Mouse (Mus musculus) kidney, adult 9 months (tissue): ENCODE data around the gene Fut2.

Source experiments
- DNase-seq: peaks from one replicate; pipeline ENCODE4 v3.0.0; 2022

Fut2 gene

GRCm38 (mm10) chr7:45635711-45636688, 30.2 kb downstream of the Fut2 start:
- no peak for DNase-seq

DNA sequence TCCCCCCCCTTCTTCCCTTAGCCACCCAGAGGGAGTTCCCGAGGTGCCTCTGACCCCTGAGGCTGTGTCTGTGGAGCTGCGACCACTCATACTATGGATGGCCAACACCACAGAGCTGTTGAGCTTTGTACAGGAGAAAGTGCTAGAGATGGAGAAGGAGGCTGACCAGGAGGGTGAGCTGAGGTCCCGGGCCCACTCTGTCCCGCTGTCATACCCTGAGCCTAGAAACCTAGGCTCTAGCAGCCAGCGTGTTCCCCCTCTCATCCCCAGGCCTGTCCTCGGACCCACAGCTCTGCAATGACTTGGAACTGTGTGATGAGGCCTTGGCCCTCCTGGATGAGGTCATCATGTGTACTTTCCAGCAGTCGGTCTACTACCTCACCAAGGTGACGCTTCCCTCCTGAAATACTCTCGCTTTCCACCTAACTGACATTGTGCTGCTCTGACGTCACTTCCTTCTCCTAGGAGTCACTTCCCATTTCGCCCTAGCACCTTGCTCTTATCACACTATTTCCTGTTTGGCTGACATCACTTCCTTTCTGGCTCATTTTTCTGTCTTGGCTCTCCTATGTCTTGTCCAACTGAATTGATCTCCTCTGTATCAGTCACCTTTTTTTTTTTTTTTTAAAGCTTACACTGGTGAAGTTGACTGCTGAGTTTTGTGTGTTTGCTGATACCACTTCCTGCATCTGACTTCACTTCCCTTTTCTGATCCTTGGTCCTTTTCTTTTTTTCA, 31.1 kb downstream of the Fut2 start:
- peak; percentile 63 for DNase-seq

- no peak for DNase-seq
Measured at GRCm38 (mm10) chr7:45632499-45632898, 33.7 kb downstream of the Fut2 start.

GRCm38 (mm10) chr7:45630064-45630907, 35.9 kb downstream of the Fut2 start:
- no peak for DNase-seq

GRCm38 (mm10) chr7:45628364-45629294, 37.6 kb downstream of the Fut2 start:
- DNase-seq = peak; percentile 86

DNA sequence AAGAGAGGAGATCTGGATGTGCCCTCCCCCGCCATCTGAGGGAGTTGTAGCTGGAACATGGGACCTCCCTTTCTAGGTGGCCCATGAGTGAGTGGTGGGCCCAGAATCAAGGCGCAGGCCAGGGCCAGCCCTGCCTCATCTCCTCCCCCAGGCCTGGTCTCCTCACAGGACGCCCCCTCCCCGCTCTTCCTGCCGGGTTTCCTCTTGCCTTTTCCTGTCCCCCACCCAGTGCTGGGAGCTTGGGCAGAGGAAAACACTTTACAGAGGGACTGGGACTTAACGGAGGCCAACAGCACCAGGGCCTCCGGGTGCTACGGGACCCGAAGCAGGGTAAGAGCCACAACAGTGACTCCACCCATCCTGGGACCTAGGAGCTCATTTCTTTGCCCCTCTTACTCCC, 38.9 kb downstream of the Fut2 start, which contains the start of gene Rasip1:
TSS of gene Rasip1 (plus strand) at position 228 of the 400 bp plus-strand sequence.
- DNase-seq = peak; percentile 68

GRCm38 (mm10) chr7:45626571-45627076, 39.6 kb downstream of the Fut2 start:
- no peak for DNase-seq

DNA sequence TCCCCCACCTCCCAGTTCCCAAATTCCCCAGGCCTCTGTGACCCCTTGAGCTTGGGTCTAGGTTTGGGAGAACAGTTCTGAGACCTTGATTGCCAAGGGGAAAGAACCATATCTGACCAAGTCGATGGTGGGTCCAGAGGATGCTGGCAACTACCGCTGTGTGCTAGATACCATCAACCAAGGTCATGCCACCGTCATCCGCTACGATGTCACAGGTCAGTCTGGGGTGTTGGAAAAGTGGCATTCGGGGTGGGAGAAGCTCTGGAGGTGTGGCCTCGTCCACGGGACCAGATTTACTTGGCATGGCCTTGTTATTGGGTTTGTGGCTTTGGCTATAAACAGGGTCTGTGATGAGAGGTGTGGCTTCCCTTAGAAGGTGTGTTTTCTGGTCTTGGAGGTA, 40.7 kb downstream of the Fut2 start:
- no peak for DNase-seq

- DNase-seq = no peak
Measured at GRCm38 (mm10) chr7:45624718-45625117, 41.5 kb downstream of the Fut2 start.

DNA sequence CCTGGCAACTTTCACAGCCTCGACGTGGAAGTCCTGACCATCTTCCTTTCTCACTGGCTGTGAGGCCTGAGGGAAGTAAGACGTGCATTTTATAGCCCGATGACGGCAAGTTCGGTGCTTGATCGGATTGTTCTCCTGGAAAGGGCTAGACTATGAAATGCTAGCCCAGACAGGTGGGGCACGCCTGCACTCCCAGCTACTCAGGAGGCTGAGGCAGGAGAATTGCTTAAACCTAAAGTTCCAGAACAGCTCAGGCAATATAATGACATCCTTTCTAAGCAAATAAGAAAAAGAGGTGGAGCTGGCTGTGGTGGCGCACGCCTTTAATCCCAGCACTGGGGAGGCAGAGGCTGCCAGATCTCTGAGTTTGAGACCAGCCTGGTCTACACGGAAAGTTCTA, 42.7 kb downstream of the Fut2 start:
- no peak for DNase-seq

GRCm38 (mm10) chr7:45621443-45621842, 44.8 kb downstream of the Fut2 start, which contains the start of gene Izumo1:
TSS of gene Izumo1 (plus strand) at chr7:45621811.
- DNase-seq = no peak

GRCm38 (mm10) chr7:45619592-45619991, 46.6 kb downstream of the Fut2 start:
- DNase-seq = no peak

- no peak for DNase-seq
Measured at GRCm38 (mm10) chr7:45618316-45618715, 47.9 kb downstream of the Fut2 start.

DNA sequence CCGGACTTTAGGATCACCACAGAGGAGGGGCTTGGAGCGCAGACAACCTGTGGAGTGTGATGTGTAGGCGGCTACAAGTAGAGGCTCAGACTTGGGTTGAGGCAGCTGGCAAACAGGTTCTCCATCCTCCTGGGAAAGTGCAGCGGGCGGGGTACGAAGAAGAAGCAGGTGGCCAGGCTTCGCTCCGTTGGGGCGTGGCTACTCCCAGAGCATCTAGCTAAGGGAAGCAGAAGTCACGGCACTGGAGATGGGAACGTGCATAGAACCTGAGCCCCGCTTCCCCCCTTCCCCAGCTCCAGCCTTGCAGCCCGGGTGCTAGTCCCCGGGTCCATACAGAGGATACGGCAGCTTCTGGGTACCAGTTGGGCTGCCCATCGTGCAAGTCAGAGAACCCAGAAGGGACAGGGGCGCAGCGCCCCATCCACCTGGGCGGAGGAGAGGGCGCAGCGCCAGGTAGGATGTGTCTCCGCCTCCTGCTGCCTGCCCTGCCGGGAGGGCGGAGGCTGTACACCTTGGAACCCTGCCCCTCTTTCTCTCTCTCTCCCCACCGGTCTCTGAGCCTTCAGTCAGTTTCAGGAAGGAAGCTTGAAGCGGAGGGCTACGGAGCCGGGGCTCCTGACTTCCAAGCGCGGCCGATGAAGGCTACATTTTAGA, 49.0 kb downstream of the Fut2 start, which contains the start of gene Fut1:
TSS of gene Fut1 (plus strand) at position 248 of the 654 bp plus-strand sequence.
- no peak for DNase-seq

DNA sequence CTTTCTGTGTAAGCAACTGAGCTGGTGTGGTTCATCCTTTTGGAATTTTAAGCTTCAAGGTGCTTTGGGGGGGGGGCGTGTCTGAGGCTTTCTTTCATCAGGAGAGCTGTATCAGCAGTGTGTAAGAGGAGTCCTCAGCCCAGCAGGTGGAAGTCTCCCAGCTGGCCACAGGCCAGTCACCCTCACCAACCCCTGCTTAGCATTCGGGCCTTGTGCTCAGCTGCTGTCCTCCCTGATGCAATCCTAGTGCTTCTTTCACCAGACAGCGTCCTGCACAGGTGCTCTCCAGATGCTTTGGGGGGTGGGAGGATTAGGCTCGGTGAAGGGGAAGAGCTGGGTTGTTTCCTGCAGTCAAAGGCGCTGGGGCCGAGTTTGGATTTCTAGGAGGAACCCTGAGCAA, 49.9 kb downstream of the Fut2 start:
- no peak for DNase-seq

- DNase-seq = no peak
Measured at GRCm38 (mm10) chr7:45609511-45609910, 56.7 kb downstream of the Fut2 start.

DNA sequence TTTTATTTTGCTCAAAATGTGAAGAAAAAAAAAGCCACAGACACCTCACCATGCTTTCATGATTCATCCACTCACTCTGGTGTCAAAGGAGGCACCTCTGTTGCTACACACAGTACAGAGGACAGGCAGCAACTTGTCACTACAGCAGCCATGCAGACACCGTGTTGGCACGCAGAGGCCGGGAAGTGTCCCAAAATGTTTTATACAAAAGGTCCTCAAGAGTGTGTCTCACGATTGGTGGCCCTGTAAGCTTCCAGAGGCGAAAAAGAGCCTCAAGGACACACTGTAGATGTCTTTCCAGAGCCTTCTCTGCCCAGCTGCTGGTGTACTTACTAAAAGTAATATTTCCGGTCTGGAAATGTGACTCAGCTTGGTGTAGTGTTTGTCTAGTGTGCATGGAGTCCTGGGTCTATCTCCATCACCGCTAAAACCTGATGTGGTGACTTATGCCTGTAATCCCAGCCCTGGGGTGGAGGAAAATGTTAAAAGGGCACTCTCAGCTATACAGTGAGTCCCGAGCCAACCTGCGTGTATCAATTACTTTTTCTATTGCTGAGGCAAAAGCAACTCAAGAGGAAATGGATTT, 60.4 kb downstream of the Fut2 start:
- no peak for DNase-seq

GRCm38 (mm10) chr7:45598960-45599879, 67.0 kb downstream of the Fut2 start:
- no peak for DNase-seq
